Mouse (Mus musculus) stomach, embryonic 14.5 days (tissue): Measurements from ENCODE around the gene Hpse2. TPM values are rescaled to one million over a fixed set of nuclear protein-coding genes. Genes with fewer than 3 reads are reported as not detected.
"Not testable (repeated sequence)": the region's sequence is repeated elsewhere in the genome, so short reads cannot be mapped to it uniquely, and the experiment has no call there.

Experiments used
- ATAC-seq: fragments of 200-750 bp; cut with Nextera tagmentation; 2 replicates; pipeline ENCODE4 v1.8.0; 2017; ENCODE audit warnings: low read depth, moderate TSS enrichment; ENCODE audit not compliant: insufficient number of reproducible peaks, insufficient read depth, low FRiP score
- H3K27ac ChIP-seq: fragments of 300-500 bp; sonication (generic); 2 replicates; pipeline ENCODE4 v1.5.1; 2014; ENCODE audit warnings: mild to moderate bottlenecking, low read length, moderate library complexity, mixed read lengths
- H3K27me3 ChIP-seq: fragments of 300-500 bp; sonication (generic); 2 replicates; pipeline ENCODE4 v1.6.1; 2014; ENCODE audit warnings: low read length, control low read depth, mixed read lengths; ENCODE audit not compliant: control insufficient read depth, insufficient read depth
- H3K36me3 ChIP-seq: fragments of 300-500 bp; sonication (generic); 2 replicates; pipeline ENCODE4 v1.6.1; 2014; ENCODE audit warnings: mild to moderate bottlenecking, control low read depth, low read length, moderate library complexity, mixed read lengths; ENCODE audit not compliant: control insufficient read depth, insufficient read depth
- H3K4me1 ChIP-seq: fragments of 300-500 bp; sonication (generic); 2 replicates; pipeline ENCODE4 v1.6.1; 2014; ENCODE audit warnings: low read length, control low read depth, mixed read lengths; ENCODE audit not compliant: control insufficient read depth, insufficient read depth
- H3K4me2 ChIP-seq: fragments of 300-500 bp; sonication (generic); replicated peaks from 2 replicates; pipeline ENCODE4 v1.6.1; 2014; ENCODE audit warnings: low read depth, low read length, control low read depth
- H3K4me3 ChIP-seq: fragments of 300-500 bp; sonication (generic); 2 replicates; pipeline ENCODE4 v1.5.1; 2014; ENCODE audit warnings: low read depth, low read length, control low read depth
- H3K9ac ChIP-seq: fragments of 300-500 bp; sonication (generic); replicated peaks from 2 replicates; pipeline ENCODE4 v1.6.1; 2014; ENCODE audit warnings: low read depth, mild to moderate bottlenecking, control low read depth, low read length, moderate library complexity, mixed read lengths
- H3K9me3 ChIP-seq: fragments of 300-500 bp; sonication (generic); 2 replicates; pipeline ENCODE4 v1.6.1; 2016; ENCODE audit warnings: low read depth, low read length, control low read depth; ENCODE audit not compliant: control insufficient read depth
- WGBS: fragments of 180-500 bp; shearing (Covaris S2); extraction: QIAGEN DNeasy Blood & Tissue Kit; methylation state at CpG from one replicate; pipeline ENCODE4 v1.1.7; 2014; 5-methylcytosine and 5-hydroxymethylcytosine counted together
- polyA plus RNA-seq: library from polyadenylated mRNA; unstranded; fragments of >200 nt; fragmentation: Nextera tagmentation; extraction: Ambion mirVana; gene quantifications from 2 replicates; pipeline ENCODE4 v1.2.1, GENCODE M21; 2014

The Hpse2 gene
- polyA plus RNA-seq, 1 experiment from 2014 or later = 16.1 TPM

DNA sequence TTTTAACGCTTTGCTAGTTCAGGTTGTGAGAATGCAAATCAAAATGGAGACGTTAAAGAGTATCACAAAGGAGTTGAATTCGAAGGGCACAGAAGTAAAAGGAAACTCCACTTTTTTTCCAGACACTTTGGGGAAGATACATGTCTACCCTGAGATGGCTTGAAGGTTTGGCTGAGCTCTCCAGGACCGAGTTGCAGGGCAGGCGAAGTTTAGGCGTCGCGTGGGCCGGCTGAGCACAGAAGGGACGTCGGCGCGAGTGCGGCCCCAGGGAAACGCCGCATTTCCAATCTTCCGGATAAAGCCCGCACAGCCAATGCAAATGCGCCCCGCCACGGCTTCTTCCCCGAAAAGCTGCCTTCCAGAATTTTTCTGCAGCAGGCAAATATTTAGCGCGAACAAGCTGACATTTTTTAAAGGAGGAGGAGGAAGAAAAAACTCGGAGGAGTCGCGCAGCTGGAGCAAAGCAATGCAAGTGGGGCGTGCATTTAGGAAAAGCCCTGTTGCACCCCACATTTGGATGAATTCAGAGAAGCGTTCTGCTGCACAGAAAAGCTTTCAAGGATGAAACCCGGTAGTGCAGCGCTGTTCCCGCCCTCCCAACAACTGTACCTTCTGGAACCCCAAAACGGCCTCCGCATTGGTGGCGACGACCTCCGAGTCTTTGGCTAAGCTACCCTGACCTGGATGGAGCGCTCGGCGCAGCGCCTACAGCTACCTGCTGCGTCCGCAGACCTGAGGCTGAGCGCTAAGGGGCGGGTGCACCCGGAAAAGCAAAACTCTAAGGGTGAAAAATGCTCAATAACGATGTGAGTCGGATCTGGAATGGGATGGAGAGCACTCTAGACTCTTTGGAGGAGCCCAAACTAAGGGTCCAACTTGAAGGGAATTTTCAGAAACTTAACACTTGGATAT is 1.9 kb downstream of the Hpse2 start:
- Histone ChIP-seq H3K9ac (peak overlapping the region; percentile 61), H3K27me3 (peaks cover 9% of the 10 kb centered on the region; the same call in 1 of the 2 replicates), H3K4me1 (no peaks in the 10 kb centered on the region), H3K9me3 (no peaks in the 10 kb centered on the region), H3K4me3 (peak overlapping the region; percentile 43), H3K36me3 (no peaks in the 10 kb centered on the region), H3K27ac (peak overlapping the region; percentile 82), H3K4me2 (peak overlapping the region; percentile 54)
- WGBS = under 1% methylated on average over 48 of the region's 48 CpGs
- ATAC-seq = no peak

DNA sequence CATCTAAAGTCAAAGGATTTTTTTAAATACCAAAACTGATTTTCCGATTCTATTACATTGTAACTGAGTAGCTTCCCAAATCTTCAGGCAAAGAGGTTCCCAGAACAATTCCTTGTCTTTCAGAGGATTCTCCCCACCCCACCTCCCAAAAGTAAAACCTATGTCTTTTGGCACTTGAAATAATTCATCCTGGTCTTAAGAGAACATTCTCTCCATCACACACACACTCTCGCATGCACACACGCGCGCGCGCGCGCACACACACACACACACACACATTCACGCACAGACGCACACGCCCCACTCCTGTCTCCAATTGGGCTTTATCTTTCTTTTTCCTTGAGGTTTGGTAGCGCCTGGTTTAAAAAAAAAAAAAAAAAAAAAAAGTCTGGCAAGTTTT is 2.7 kb downstream of the Hpse2 start:
- no peak for ATAC-seq
- Histone ChIP-seq H3K4me1 (no peaks in the 10 kb centered on the region), H3K27ac (peak overlapping the region; percentile 82; the same call in 1 of the 2 replicates), H3K36me3 (no peaks in the 10 kb centered on the region), H3K4me2 (peak overlapping the region; percentile 54), H3K27me3 (peaks cover 9% of the 10 kb centered on the region; the same call in 1 of the 2 replicates), H3K9ac (peak overlapping the region; percentile 61), H3K9me3 (no peaks in the 10 kb centered on the region), H3K4me3 (peak overlapping the region; percentile 43)
- 2% methylated on average over 13 of the region's 13 CpGs for WGBS

DNA sequence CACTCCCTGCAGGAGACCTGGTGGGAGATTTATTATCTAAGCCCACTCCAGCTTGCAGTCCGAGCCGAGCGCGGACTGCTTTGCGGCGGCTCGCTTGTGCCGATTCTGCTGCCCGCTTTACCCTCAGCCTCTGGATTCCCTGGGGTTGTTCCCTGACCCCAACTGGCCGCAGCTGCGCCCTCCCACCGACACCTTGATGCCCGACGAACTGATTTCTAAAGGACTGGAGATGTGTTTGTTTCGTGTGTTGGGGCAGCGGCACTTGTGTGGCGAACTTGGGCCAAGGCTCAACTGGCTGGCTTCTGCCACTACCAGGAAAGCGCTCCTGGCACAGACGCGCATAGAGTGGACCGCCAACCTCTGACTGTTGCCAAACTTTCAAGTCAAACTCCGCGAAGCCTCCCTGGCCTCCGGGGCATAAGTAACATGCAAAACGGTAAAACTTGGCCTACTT is 3.1 kb downstream of the Hpse2 start:
- peaks cover 9% of the 10 kb centered on the region; the same call in 1 of the 2 replicates for H3K27me3 ChIP-seq

DNA sequence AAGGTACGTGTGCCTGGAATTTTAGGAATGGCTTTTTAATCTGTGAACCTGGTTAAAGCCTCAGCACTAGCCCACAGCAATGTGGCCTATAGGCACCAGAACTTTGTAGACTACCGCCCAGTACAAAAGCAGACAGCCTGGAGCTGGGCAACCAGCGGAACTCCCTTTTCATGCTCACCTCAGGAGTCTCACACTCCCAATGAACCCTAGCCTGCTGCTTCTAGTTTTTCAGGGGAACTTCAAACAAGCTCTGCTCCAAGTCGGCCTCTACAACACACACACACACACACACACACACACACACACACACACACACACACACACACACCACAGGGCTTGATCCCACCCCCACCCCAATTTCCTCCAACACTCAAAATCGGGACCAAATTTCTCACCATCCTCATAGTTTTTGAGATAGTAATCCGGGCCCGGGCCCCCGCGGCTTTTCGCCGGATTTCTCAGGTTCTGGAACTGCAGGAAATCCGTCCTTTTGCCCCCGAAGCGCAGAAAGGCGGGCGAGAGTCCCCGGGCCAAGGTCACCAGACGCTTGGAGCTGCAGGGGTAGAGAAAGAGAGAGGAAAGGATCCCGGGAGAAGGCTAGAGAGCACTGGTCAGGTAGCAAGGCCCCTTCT is 3.7 kb downstream of the Hpse2 start:
- no peaks in the 10 kb centered on the region for H3K9me3 ChIP-seq
- WGBS = 4% methylated on average over 19 of the region's 19 CpGs
- ATAC-seq = no peak
- H3K9ac ChIP-seq = peak overlapping the region; percentile 61
- H3K27ac ChIP-seq = peak overlapping the region; percentile 77
- peak overlapping the region; percentile 54 for H3K4me2 ChIP-seq
- H3K4me3 ChIP-seq = peak overlapping the region; percentile 43
- no peaks in the 10 kb centered on the region for H3K4me1 ChIP-seq
- no peaks in the 10 kb centered on the region for H3K36me3 ChIP-seq
- peaks cover 9% of the 10 kb centered on the region; the same call in 1 of the 2 replicates for H3K27me3 ChIP-seq

More for the DNA sequence above, 3.1 kb downstream of the Hpse2 start:
- peak overlapping the region; percentile 43 for H3K4me3 ChIP-seq
- H3K4me2 ChIP-seq = peak overlapping the region; percentile 54
- no peaks in the 10 kb centered on the region for H3K4me1 ChIP-seq
- peak overlapping the region; percentile 61 for H3K9ac ChIP-seq
- peak overlapping the region; percentile 77 for H3K27ac ChIP-seq
- no peak for ATAC-seq
- no peaks in the 10 kb centered on the region for H3K9me3 ChIP-seq
- H3K36me3 ChIP-seq = no peaks in the 10 kb centered on the region
- WGBS = 1% methylated on average over 25 of the region's 25 CpGs

DNA sequence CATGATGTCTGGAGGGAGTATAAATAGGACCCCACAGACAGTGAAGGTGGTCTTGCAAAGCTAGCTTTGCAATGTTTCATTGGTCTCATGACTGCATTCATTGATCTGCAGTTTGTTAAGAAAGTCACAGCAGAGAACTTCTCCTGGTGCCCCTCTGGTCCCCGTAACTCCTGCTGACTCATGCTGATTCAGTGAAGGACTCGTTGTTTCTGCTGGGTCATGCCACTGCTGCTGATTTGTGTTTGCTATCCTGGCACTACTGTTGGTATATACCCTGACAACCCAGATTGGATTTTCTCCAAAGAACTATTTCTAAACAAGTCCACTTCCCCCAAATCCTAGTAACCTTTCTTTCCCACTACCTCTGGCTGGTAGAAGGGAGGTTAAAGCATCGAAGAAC is 29.3 kb downstream of the Hpse2 start:
- no peaks in the 10 kb centered on the region for H3K9me3 ChIP-seq
- ATAC-seq = no peak
- WGBS = 91% methylated on average over 3 of the region's 3 CpGs
- H3K27me3 ChIP-seq = no peaks in the 10 kb centered on the region
- H3K4me3 ChIP-seq = no peak overlapping the region
- H3K4me2 ChIP-seq = no peak overlapping the region
- no peak overlapping the region for H3K27ac ChIP-seq
- no peaks in the 10 kb centered on the region for H3K4me1 ChIP-seq
- H3K36me3 ChIP-seq = no peaks in the 10 kb centered on the region
- H3K9ac ChIP-seq = no peak overlapping the region

DNA sequence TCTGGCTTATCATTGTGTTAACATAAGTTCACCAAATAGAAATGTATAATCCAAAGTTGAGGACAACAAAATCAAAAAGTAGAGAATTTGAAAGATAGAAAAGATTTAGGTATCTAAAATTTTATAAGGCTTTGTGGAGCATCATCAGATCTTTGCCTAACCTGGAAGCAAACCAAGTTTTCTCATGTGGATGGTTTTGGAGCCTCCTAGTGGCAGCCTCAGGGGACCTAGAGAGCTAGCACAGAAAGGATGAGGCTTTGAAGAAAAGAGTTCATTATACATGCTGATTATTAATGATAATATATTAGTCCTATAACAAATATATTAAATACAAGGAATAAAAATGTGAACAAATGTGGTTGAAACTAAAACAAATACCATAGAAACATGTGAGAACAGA is 77.0 kb downstream of the Hpse2 start:
- no peak overlapping the region for H3K4me2 ChIP-seq
- ATAC-seq = no peak
- no peaks in the 10 kb centered on the region for H3K27me3 ChIP-seq
- no peak overlapping the region for H3K4me3 ChIP-seq
- H3K27ac ChIP-seq = no peak overlapping the region
- no peak overlapping the region for H3K9ac ChIP-seq
- H3K9me3 ChIP-seq = peaks cover 5% of the 10 kb centered on the region; the same call in 1 of the 2 replicates
- no peaks in the 10 kb centered on the region for H3K36me3 ChIP-seq
- H3K4me1 ChIP-seq = no peaks in the 10 kb centered on the region

DNA sequence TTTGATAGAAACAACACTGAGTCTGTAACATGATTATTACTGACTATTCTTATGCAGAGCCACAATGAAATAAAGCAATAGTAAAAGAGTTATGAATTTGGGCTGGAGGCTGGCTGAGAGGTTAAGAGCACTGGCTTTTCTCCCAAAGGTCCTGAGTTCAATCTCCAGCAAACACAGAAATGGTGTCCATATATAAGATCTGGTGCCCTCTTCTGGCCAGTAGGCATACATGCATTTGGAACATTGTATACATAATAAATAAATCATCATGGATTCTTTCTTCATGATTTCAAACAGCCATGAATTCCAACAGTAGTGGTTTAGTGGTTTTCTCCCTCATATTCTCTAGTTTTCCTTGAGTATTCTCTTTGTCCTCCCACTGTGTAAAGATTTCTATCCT is 81.4 kb downstream of the Hpse2 start:
- no peak overlapping the region for H3K4me3 ChIP-seq
- no peaks in the 10 kb centered on the region for H3K36me3 ChIP-seq
- no peak overlapping the region for H3K4me2 ChIP-seq
- no peak for ATAC-seq
- H3K4me1 ChIP-seq = no peaks in the 10 kb centered on the region
- no peaks in the 10 kb centered on the region for H3K27me3 ChIP-seq
- H3K9ac ChIP-seq = no peak overlapping the region
- H3K27ac ChIP-seq = no peak overlapping the region
- peaks cover 9% of the 10 kb centered on the region; the same call in 1 of the 2 replicates for H3K9me3 ChIP-seq

DNA sequence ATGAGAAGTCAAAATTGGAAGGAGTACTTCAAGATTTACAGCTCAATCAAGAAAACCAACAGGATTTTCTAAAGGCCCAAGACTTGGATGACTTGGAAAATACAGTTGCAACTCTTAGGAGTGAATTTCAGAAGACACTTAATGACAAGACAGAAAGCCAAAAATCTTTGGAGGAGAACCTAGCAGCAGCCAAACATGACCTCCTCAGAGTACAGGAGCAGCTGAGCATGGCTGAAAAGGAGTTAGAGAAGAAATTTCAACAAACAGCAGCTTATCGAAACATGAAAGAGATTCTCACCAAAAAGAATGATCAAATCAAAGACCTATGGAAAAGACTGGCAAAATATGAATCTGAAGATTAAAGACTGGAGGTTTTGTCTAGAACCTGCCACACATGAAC is 106.8 kb downstream of the Hpse2 start:
- H3K9ac ChIP-seq, H3K4me3 ChIP-seq, H3K27me3 ChIP-seq, H3K36me3 ChIP-seq, H3K9me3 ChIP-seq, H3K27ac ChIP-seq, H3K4me2 ChIP-seq, H3K4me1 ChIP-seq, ATAC-seq: not testable (repeated sequence)
- WGBS = 97% methylated on average over 1 of the region's 1 CpGs
